Mouse (Mus musculus): Measurements from ENCODE around the gene Numbl.

GRCm38 (mm10) chr7:27288732-27289131, 30.5 kb downstream of the Numbl start:
- TF ChIP-seq POLR2A (IDR thresholded peaks at IDR 0.05; ENCODE audit: control insufficient read depth, extremely low read depth, insufficient read depth, low read length, poor library complexity), result no peak
- TF ChIP-seq CTCF (IDR thresholded peaks at IDR 0.05; ENCODE audit: borderline replicate concordance, control insufficient read depth, extremely low read depth, insufficient read depth, low read length, poor library complexity), result no peak

Measured in thymus, adult 2 months (tissue).